Mouse (Mus musculus): ENCODE results near the gene Enox1.

Enox1 gene

DNA sequence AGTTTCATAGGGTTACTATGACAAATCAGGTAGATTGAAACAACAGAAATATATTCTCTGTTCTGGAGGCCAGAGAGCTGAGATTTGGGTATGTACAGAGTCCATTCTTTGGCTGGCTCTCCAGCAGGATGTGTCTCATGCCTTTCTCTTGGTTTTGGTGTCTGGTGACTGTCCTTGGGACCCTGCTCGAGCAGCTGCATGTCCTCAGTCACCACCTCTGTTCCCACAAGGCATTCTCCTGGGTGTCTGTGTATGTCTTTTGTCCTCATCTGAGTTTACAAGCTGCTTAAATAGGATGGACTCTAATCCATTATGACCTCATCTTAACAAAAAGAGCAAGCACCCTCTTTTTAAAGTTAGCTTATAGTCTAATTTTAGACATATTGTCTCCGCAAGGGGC is 410.6 kb downstream of the Enox1 start:
- DNase-seq (ENCODE audit: low read depth, low spot score): no peak

DNA sequence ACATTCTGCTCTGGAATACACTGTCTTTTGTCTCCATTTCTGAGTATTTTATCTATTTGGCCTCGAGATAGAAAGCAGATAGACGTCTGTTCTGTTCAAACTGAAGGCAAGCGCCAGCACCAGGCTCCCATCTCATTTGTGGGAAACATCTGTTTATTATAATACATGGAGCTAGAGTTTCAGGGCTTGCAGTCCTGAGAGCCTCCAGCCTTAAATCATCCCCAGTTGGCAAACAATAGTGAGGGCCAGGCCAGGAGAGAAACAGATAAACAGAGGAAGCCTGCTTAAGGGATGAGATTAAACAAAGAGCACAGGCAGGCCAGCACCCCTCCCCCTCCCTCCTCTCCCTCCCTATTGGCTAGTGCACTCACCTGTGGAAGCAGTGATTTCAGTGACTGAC is 417.9 kb downstream of the Enox1 start:
- DNase-seq (ENCODE audit: low read depth, low spot score): no peak

DNA sequence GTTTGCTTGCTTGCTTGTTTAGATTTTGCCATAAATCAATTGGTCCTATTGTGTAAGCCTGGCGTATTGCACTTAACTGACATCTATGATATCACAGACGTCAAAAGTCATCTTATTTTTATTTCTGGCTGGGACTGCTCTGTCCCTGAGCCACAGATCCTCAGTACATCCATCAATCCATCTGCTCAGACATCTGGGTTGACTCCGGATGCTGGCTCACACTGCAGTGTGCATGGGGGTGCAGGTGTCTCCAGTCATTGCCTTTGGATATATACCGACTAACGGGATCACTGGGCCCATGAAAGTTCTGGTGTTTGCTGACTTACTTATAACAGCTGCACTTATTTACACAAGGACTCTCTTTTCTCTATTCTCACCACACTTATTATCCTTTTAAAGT is 419.8 kb downstream of the Enox1 start:
- DNase-seq (ENCODE audit: low read depth, low spot score): no peak

DNA sequence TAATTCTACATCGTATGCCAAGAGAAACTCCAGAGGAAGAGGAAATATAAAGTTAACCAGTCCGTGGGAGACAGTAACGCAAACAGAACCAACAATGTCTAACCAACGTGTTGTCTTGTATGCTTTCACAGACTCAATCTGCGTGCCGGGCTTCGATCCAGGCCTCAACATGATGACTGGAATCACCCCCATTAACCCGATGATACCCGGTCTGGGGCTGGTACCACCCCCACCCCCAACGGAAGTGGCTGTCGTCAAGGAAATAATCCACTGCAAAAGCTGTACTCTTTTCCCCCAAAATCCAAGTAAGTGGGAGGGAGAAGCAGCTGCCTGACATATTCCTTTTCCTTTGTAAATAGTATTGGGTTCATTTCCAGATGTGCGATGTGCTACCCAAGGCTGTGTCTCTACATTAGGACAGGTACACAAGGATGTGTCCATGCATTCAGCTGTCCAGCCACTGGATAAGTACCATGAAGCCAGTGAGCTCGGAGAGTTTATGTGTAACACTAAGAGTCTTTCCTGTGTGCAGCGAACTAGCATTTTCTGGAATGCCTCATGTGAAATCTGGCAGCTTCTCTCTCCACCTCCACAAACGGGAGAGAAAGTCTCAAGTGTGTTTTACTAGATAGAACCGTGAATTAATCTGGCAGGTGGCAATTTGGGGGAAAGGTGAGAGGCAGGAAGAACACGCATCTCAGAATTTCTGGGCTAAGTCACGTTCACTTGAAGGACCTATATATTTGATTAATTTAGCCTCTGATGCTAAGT is 421.1 kb downstream of the Enox1 start:
- no peak for DNase-seq (ENCODE audit: low read depth, low spot score)

DNA sequence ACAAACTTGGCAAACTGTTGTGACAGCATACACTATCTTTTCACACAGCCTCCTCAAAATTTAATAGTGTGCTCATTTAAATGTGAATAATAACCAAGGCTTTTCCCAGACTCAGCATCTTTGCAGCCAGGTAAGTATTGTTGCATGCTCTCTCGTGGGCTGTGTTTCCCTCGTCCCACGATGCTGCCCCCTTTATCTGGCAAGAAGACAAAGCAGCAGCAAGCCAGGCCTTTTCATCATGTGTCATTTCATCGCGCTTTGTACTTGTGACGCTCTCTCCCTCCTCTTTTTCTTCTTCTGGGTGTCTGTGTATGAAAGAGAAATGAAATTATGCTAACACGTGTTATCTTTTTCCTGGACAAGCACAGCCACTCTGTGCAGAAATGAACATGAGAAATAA is 421.8 kb downstream of the Enox1 start:
- no peak for DNase-seq (ENCODE audit: low read depth, low spot score)

DNA sequence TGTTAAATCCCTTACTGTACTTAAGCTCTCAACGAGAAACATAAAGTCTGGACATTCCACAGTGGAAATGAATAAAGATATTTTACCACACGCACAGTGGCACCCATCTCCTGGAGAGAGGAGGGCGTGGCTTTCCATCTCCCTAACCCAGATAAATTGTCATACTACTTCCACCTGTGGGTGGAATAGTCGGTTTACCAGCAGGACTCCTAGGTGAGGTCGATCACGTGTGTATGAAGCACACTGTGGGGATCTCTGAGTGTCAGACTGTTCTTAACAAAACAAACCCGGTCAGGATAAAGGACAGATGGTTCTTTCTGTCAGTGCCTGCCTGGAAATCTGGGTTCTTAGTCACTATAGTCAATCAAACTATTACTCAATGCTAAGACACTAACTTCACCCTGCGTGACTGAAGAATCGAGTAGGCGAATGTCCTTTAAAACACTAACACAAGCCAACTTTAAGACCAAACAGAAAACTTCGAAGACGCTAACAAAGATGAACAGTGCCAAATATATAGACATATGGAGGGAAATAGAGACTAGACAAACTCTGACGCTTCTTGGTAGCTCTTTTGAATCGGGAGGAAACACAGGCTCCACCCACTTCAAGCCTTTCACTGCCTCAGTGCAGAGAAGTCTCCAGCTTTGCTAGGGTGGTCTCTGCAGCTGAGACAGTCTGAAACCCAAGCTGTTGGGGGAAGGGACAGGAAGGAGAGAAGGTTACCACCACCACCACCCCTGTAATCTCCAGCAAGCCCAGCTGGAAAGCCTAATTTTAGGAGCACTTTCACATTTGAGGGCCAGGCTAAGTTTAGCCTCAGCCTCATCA is 423.8 kb downstream of the Enox1 start:
- peak; percentile 44 for DNase-seq (ENCODE audit: low read depth, low spot score)

DNA sequence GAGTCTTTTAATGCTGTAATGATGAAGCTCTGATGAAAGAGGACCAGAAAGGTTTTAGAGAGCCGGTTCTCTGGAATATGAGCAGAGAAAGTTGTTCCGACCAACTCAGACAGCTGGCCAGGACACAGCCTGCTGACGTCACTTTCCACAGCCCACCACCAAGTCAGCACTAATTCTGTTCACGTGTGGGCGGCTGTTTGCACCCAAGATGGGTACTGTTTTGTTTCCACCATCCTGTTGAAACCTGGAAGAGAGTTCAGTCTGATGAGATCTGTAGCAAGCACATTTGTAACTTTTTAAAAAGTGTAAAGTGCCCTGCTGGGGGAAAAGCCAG is 424.3 kb downstream of the Enox1 start:
- no peak for DNase-seq (ENCODE audit: low read depth, low spot score)

DNA sequence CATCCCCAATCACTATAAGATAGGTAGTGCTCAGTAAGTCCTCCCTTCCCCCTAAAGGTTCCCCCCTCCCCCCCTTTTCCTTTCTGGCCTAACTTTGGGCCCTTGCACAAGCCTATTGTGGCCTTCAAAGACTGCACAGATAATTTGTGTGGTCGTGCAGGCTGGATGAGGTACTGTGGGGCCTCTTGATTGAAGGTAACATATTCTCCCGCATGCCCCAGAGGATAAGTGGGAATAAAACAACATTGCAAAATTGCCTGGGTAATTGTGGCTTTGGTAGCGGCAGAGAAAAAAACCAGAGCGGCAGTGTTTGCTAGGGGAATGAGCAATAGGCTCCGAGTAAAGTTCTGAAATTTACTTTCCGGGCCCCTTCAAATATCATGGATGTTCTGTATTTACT is 425.1 kb downstream of the Enox1 start:
- no peak for DNase-seq (ENCODE audit: low read depth, low spot score)

DNA sequence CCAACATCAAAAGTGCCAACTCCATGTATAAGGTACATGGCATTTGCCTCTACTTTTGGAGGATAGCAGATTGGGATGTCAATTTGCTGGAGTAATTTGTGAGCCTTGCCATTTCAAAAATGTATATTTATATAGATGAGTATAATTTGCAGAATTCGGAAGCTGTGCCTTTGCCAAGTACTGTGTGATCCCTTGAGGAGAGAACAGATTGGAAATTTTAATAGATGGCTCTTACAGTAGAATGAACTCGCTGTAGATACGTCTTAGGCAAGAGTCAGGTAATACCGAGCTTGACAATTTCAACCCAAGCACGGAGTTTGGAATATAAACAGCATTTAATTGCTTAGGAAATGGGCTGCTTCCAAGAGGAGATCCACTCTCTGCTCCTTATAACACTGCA is 427.9 kb downstream of the Enox1 start:
- no peak for DNase-seq (ENCODE audit: low read depth, low spot score)

DNA sequence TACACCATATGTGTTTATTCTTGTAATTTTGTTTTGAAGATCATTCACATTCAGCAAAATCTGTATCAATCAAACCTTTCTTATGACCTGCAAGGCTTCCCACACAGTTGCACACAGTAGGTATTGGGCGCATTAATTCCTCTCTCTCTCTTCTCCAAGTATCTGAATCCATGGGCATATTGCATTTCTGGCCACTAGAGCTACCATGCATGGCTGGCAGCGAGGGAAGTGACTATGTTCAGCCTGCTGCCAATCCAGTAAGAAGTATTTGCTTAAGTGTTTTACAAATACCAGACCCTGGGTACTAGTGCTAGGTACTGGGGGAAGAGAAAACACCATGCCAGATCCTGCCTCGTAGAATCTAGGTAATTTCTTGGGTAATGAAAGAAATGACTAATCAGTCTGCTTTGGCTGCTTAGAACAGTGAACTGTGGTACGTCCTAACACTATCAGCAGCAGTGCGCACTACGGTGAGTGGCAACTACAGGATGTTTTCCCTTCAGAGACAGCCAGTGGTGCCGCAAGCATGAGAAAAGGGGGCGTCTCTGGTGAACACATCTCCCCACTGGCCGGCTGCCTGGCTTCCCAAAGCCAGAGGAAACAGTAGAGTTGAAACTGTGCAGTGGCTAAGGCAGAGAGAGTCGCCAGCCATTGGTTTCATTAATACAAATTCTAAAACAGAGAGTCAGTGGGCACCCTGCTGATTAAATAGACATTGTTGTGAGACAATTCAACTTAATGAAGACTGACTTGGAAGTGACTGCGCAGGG is 428.7 kb downstream of the Enox1 start:
- DNase-seq (ENCODE audit: low read depth, low spot score): no peak

DNA sequence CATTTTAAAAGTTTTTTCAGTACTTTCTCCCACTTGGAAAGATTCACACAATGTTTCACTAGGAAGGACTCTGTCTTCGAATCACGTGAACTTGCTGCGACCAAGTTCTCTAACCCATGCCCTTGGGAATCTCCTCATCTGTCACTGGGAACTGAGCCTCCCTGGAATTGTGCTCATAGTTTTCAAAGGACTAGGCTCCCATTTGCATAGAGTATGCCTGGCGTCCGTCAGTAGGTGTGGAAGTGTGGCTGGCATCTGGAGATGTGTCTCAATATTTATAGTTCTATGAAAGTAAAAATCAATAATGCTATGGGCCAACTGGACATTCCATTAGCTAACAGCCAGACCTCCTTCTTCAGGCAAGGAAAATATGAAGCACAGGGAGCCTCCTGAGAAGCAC is 429.5 kb downstream of the Enox1 start:
- DNase-seq (ENCODE audit: low read depth, low spot score): no peak

DNA sequence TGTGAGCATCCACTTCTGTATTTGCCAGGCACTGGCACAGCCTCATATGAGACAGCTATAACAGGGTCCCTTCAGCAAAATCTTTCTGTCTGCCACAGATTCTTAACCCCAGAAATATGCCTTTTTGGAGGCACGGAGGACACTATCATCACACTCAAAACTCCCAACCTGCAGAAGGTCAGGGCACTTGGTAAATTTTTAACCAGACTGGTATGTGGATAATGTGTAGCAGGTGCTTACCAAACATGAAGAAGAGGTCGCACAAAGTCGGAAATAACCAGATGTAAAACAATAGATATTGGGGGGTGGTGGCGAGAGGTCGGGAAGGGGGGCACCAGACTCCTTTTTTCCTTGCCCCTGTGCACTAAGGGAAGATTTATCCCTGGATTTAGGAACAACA is 430.6 kb downstream of the Enox1 start:
- DNase-seq (ENCODE audit: low read depth, low spot score): no peak

DNA sequence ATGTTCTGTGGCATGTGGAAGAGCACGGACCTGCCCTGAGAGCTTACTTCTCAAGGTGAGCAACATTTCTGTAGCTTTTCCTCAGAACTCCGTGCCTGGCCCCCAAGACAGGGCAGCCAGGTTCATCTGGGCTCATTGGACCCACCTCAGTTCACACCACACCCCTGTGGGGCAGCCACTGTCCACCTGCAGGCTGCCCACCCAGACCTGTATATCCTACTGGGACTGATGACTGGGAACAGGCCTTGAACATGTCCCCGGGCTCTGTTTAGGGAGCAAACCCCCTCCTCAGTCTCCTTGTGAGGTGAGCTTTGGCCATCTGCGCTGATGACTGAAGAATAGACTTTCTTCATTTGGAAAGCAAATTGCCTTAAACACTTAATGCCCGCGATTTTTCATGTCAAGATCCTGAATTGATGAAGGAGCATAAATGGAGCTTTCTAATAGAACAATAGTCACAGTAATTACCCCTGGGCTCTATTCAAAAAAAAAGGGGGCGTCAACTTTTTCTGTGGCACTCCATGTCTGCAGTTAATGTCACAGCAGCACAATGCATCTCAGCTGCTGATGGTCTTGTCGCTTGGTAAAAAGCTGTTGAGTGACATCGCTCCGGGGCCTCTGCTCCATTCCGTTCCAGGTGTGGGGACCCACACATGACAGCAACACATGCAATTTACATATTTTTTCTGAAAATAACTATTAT is 436.7 kb downstream of the Enox1 start:
- DNase-seq (ENCODE audit: low read depth, low spot score): no peak

DNA sequence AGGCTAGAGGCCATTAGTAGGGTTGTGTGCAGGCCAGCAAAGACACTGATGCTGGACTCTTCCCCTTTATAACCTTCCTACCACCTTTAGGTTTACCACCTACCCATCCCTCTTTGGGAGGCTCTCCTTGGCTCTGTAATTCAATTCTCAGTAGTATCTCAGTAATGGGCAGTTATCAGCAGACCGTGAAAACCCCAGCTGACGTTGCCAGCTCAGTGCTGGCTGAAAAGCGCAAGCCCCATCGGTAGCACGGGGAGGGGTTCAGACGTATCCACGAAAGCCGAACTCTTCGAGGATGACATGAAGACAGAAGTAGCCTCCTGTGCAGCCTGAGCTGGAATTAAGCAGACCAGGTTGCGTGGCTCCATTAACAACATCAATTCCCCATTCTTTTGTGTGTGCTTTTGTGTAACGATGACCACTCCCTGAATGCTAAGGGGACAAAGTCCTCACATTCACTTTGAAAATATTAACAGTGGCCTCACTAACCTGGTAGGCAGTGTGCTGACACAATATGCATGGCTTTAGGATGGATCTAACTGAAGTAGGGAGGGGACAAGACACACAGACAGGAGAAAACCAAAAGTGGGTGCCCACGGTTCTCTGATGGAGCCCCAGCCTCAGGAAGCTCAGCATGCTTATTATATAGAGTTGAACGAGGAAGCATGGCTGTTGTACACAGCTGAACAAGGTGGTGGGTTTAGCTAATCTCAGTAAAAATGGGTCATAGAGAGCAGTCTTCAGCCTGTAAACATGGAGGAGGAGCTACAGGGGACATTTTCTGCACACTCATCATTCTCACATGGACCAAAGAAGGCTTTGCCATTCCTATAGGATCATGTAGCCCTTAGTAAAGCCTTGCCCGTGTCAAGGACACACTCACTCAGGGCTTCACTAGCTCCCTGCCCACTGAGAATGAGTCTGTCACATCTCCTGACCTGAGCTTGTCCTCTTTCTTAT is 439.9 kb downstream of the Enox1 start:
- DNase-seq (ENCODE audit: low read depth, low spot score): no peak

DNA sequence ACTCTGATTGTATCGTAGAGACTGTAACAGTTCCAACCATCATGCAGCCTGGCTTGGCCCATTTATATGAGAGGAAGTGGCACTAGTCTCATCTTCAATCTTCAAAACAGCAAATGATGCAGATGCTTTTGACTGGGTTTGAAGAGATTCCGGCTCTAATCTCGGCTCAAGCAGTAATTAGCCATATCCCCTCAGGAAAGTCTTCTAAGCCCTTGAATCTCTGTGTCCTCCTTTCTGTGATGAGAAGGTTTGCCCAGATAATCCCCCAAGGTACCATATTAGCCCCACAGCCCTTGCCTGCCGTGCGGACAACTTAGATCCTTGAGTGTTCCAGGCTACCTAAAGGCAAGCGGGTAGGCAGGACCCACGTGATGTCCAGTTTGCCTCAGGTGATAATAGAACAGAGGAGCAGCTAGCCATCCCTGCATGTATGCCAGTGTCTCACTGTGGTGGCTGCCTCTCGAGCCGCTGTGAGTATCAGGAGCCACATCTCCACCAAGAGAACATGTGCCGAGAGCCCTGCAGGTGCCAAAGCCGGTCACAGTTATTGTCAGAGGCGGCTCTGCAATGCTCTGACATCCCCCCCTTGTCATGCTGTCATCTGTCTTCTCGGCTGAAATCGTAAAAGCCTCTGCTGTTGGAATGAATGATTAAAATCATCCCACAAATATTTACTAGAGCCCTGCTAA is 442.6 kb downstream of the Enox1 start:
- DNase-seq (ENCODE audit: low read depth, low spot score): no peak

DNA sequence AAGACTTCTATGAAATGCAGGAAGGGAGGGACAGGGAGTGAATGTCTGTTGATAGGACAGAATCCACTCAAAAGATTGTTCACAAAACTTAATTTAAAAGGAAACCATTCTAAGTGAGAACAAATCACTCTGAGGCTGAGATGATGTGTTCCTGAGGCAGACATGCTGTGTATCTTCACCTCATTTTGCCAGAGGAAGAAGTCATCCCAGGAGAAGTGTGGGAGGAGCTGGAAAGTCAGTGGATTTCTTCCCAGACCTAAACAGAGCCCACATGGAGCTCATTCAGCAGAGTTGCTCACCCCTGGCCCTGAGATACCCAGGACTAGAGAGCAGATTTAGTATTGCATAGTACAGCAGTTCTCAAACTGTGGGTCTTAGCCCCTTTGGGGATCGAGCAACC is 444.2 kb downstream of the Enox1 start:
- no peak for DNase-seq (ENCODE audit: low read depth, low spot score)

DNA sequence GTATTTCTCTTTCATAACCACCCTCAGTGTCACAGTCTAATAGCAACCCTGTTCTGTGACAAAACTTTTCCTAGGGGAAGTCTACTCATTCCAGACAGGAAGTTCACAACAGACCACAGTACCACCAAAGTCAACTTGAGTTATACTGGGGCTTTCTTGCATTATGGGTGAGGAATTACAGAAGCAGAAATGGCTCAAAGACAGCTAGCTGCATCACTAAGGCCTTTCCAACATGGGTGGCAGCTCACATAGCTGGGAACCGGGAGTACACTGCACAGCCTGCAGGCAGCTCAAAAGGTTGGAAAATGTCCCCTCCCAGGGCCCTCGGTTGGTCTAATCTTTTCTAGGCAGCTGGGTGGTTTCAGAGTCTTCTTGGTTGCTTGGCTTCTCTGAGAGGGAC is 444.9 kb downstream of the Enox1 start:
- DNase-seq (ENCODE audit: low read depth, low spot score): no peak

DNA sequence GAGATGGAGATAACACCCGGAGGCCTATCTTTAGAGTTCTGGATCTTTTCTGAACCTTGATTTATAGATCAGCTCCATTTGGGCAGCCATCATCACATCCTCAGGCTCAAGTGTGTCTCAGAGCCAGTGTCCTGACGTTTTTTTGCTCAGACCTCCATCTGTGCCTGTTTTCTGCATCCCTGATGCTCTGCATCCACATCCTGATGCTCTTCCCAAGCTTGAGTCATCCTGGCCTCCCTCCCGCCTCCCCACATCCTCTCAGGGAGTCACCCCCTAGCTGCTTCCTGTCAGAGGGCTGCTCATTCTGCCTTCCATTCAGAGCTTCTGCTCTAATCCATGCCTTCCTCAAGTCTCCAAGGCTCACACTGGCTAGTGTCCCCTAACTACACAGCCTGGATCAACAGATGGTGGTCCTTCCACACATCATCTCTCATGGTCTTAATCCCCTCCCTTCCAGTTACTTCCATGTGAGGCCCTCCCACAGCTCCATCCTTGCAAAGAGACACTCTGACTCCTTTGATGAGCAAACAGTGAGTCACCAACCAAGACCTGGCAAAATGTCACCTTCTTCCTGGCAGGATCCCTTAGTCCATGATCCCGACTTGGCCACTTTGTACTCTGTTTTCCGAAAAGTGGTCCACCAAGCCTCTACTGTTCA is 451.7 kb downstream of the Enox1 start:
- DNase-seq (ENCODE audit: low read depth, low spot score): no peak

DNA sequence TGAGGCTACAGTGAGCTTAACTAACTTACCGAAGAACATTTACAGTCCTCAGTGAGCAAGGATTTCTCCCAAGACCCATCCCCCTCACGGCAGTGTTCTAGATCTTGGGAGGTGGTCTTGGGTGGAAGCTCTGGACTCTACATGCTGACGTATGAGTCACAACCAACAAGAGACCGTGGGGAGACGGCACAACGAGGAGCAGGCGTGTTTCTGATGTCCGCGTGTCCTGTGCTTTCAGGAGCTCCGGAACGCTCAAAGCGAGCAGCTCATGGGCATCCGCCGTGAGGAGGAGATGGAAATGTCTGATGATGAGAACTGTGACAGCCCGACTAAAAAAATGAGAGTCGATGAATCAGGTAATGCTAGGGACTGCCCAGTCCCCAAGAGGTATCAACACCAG is 458.6 kb downstream of the Enox1 start:
- DNase-seq (ENCODE audit: low read depth, low spot score): no peak

DNA sequence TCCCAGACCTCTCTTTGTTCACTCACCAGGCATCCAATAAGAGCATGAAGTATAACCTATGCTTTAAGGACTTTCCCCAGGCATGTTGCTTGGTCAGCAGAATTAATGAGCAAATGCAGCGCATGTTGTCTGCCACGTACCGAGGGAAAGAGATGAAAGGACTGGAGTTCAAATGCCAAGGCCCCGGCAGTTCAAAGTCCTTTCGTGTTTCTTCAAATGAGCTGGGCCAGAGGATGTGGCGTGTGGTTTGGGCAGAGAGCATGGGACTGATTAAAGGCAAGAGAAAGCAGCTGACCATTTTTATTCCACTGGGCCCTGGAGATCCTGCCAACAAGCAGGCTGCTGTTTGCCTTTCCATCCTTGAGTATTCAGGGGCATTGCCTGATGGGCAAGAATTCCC is 460.7 kb downstream of the Enox1 start:
- DNase-seq (ENCODE audit: low read depth, low spot score): no peak

All from ZHBTc4 (cell line).